Mouse (Mus musculus): ENCODE measurements around the gene Tmem38a.

DNA sequence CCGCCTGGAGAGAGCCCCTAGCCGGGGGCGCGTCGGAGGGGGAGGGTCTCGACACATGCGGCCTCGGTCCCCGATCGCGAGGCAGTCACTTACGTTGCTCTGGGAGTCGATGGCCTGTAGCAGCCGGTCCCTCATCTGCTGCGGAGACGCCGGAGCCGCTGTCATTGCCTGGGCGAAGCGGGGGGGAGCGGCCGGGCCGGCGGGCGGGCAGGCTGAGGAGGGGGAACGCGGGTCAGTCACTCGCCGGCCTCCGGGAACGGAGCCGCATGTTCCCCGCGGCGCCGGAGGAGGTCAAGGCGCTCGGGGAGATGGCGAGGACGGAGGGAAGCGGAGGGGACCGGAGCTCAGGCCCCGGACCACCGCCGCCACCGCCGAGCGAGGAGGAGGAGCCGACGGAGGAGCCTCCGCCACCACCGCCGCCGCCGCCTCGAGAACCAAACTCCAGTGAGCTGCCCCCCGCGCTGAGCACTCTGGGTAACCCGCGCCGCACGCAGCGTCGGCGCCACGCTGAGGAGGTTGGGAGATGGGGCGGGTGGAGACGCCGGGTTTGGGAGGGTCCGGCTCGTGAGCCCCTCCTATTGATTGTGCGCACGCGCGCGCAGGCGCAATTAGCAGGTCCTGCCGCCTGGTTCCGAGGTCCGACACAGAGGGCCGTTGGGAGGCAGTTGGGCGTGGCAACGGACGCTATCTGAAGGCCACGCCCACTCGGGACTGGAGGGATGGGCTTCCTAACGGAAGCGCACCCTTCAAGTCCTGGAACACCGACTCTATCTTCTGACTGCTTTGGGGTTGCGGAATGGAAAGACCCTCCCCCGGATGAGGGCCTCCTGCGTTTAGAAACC, 23.8 kb upstream of the Tmem38a start, which contains the start of gene Med26:
- TF ChIP-seq UBTF (IDR thresholded peaks at IDR 0.05; ENCODE audit: borderline replicate concordance, insufficient read depth, low read depth, low read length) (no peak), CTCF (IDR thresholded peaks at IDR 0.05 in 2 of 3, conservative IDR thresholded peaks at IDR 0.05 in 1 of 3; ENCODE audit: control insufficient read depth in 1 of 3, insufficient read depth in 1 of 3, low read depth in 2 of 3, low read length in 3 of 3, poor library complexity in 1 of 3, severe bottlenecking in 1 of 3) (no peak)

Measured in MEL (cell line).